Mouse (Mus musculus) lung, embryonic 14.5 days (tissue): ENCODE data around the gene Herc2. TPM values are rescaled to one million over a fixed set of nuclear protein-coding genes. Genes with fewer than 3 reads are reported as not detected.

Source experiments
- ATAC-seq: fragments of 200-750 bp; cut with Nextera tagmentation; 2 replicates; pipeline ENCODE4 v1.8.0; 2017; ENCODE audit warnings: mild to moderate bottlenecking, moderate TSS enrichment, moderate library complexity; ENCODE audit not compliant: insufficient read depth
- DNase-seq: peaks from one replicate; pipeline ENCODE4 v3.0.0-alpha.2; 2015
- H3K27ac ChIP-seq: fragments of 300-500 bp; sonication (generic); 2 replicates; pipeline ENCODE4 v1.5.1; 2014; ENCODE audit warnings: low read depth, mild to moderate bottlenecking, moderate library complexity
- H3K27me3 ChIP-seq: fragments of 300-500 bp; sonication (generic); 2 replicates; pipeline ENCODE4 v1.6.1; 2014; ENCODE audit warnings: low read length, control low read depth; ENCODE audit not compliant: insufficient read depth
- H3K36me3 ChIP-seq: fragments of 300-500 bp; sonication (generic); 2 replicates; pipeline ENCODE4 v1.6.1; 2014; ENCODE audit warnings: control low read depth; ENCODE audit not compliant: insufficient read depth
- H3K4me1 ChIP-seq: fragments of 300-500 bp; sonication (generic); 2 replicates; pipeline ENCODE4 v1.6.1; 2014; ENCODE audit warnings: antibody characterized with exemption, control low read depth; ENCODE audit not compliant: insufficient read depth
- H3K4me2 ChIP-seq: fragments of 300-500 bp; sonication (generic); 2 replicates; pipeline ENCODE4 v1.6.1; 2014; ENCODE audit warnings: mild to moderate bottlenecking
- H3K4me3 ChIP-seq: fragments of 300-500 bp; sonication (generic); 2 replicates; pipeline ENCODE4 v1.5.1; 2014; ENCODE audit warnings: low read depth, low read length
- H3K9ac ChIP-seq: fragments of 300-500 bp; sonication (generic); 2 replicates; pipeline ENCODE4 v1.6.1; 2014
- H3K9me3 ChIP-seq: fragments of 300-500 bp; sonication (generic); 2 replicates; pipeline ENCODE4 v1.6.1; 2016; ENCODE audit warnings: low read depth, low read length, control low read depth
- CTCF ChIP-seq: IDR thresholded peaks from 2 replicates; pipeline ENCODE4 v1.5.1; 2016; ENCODE audit warnings: antibody characterized with exemption, low read depth
- WGBS: fragments of 180-500 bp; shearing (Covaris S2); extraction: QIAGEN DNeasy Blood & Tissue Kit; methylation state at CpG from one replicate; pipeline ENCODE4 v1.1.7; 2014; 5-methylcytosine and 5-hydroxymethylcytosine counted together
- polyA plus RNA-seq: library from polyadenylated mRNA; unstranded; fragments of >200 nt; fragmentation: Nextera tagmentation; extraction: Ambion mirVana; gene quantifications from 2 replicates; pipeline ENCODE4 v1.2.1, GENCODE M21; 2014

The Herc2 gene
- polyA plus RNA-seq, 1 experiment from 2014 or later: 29.5 TPM

- Histone ChIP-seq H3K4me1 (no peaks in the 10 kb centered on the region), H3K4me3 (no peak overlapping the region), H3K9ac (no peak overlapping the region), H3K36me3 (no peaks in the 10 kb centered on the region), H3K4me2 (peak overlapping the region; percentile 78; the same call in 1 of the 2 replicates), H3K27ac (no peak overlapping the region), H3K27me3 (no peaks in the 10 kb centered on the region), H3K9me3 (no peaks in the 10 kb centered on the region)
- no peak for TF ChIP-seq CTCF
- 46% methylated on average over 3 of the region's 3 CpGs for WGBS
- DNase-seq: no peak
- no peak for ATAC-seq
Observed at GRCm38 (mm10) chr7:56017761-56018160, 32.2 kb upstream of the Herc2 start.

- H3K4me2 ChIP-seq: peak overlapping the region; percentile 78
- H3K4me3 ChIP-seq: peak overlapping the region; percentile 76
- H3K36me3 ChIP-seq: no peaks in the 10 kb centered on the region
- H3K27ac ChIP-seq: no peak overlapping the region; the same call in 1 of the 2 replicates
- no peaks in the 10 kb centered on the region for H3K9me3 ChIP-seq
- peak overlapping the region; percentile 79 for H3K9ac ChIP-seq
- H3K27me3 ChIP-seq: no peaks in the 10 kb centered on the region
- peak; percentile 29 for ATAC-seq
- no peak for TF ChIP-seq CTCF
- H3K4me1 ChIP-seq: no peaks in the 10 kb centered on the region
- WGBS: 31% methylated on average over 7 of the region's 7 CpGs
- DNase-seq: peak; percentile 20
Observed at GRCm38 (mm10) chr7:56018446-56018971, 31.5 kb upstream of the Herc2 start.

- H3K4me3 ChIP-seq: peak overlapping the region; percentile 76
- peak overlapping the region; percentile 78 for H3K4me2 ChIP-seq
- ATAC-seq (peak; percentile 96), DNase-seq (peak; percentile 89)
- peak overlapping the region; percentile 73 for H3K27ac ChIP-seq
- no peaks in the 10 kb centered on the region for H3K9me3 ChIP-seq
- H3K9ac ChIP-seq: peak overlapping the region; percentile 79
- no peaks in the 10 kb centered on the region for H3K36me3 ChIP-seq
- no peaks in the 10 kb centered on the region for H3K4me1 ChIP-seq
- no peaks in the 10 kb centered on the region for H3K27me3 ChIP-seq
- WGBS: under 1% methylated on average over 69 of the region's 71 CpGs
- no peak for TF ChIP-seq CTCF
Observed at GRCm38 (mm10) chr7:56018972-56019929, 30.7 kb upstream of the Herc2 start.

GRCm38 (mm10) chr7:56019930-56020253, 30.1 kb upstream of the Herc2 start, which contains the start of gene Nipa1:
Gene Nipa1, minus strand, starts transcription at chr7:56019954.
- Histone ChIP-seq H3K27me3 (no peaks in the 10 kb centered on the region), H3K27ac (peak within 1 kb of the TSS; percentile 73), H3K9me3 (no peaks in the 10 kb centered on the region), H3K9ac (peak within 1 kb of the TSS; percentile 79), H3K36me3 (no peaks in the 10 kb centered on the region), H3K4me3 (peak within 1 kb of the TSS; percentile 76), H3K4me1 (no peaks in the 10 kb centered on the region), H3K4me2 (peak within 1 kb of the TSS; percentile 78)
- TF ChIP-seq CTCF: no peak
- DNase-seq: no peak
- no peak for ATAC-seq
- 41% methylated on average over 3 of the region's 3 CpGs for WGBS

- ATAC-seq: no peak
- DNase-seq: no peak
- Histone ChIP-seq H3K27me3 (no peaks in the 10 kb centered on the region), H3K9ac (no peak overlapping the region), H3K36me3 (no peaks in the 10 kb centered on the region), H3K4me1 (no peaks in the 10 kb centered on the region), H3K4me3 (no peak overlapping the region), H3K27ac (no peak overlapping the region), H3K9me3 (no peaks in the 10 kb centered on the region), H3K4me2 (no peak overlapping the region)
- TF ChIP-seq CTCF: no peak
- WGBS: 86% methylated on average over 3 of the region's 3 CpGs
Observed at GRCm38 (mm10) chr7:56023586-56023985, 26.4 kb upstream of the Herc2 start.

GRCm38 (mm10) chr7:56042353-56042752, 7.6 kb upstream of the Herc2 start:
- Histone ChIP-seq H3K4me2 (no peak overlapping the region), H3K27ac (no peak overlapping the region), H3K9me3 (no peaks in the 10 kb centered on the region), H3K36me3 (no peaks in the 10 kb centered on the region), H3K4me1 (no peaks in the 10 kb centered on the region), H3K4me3 (no peak overlapping the region), H3K27me3 (no peaks in the 10 kb centered on the region), H3K9ac (no peak overlapping the region)
- TF ChIP-seq CTCF: peak; percentile 80
- WGBS: 13% methylated on average over 5 of the region's 5 CpGs
- DNase-seq: peak; percentile 82
- no peak for ATAC-seq

- H3K27ac ChIP-seq: no peak overlapping the region
- H3K9ac ChIP-seq: no peak overlapping the region
- H3K9me3 ChIP-seq: no peaks in the 10 kb centered on the region
- H3K4me2 ChIP-seq: no peak overlapping the region
- WGBS: 59% methylated on average over 4 of the region's 4 CpGs
- H3K36me3 ChIP-seq: no peaks in the 10 kb centered on the region
- ATAC-seq (no peak), DNase-seq (no peak)
- H3K27me3 ChIP-seq: no peaks in the 10 kb centered on the region
- TF ChIP-seq CTCF: no peak
- no peak overlapping the region for H3K4me3 ChIP-seq
- no peaks in the 10 kb centered on the region for H3K4me1 ChIP-seq
Observed at GRCm38 (mm10) chr7:56043577-56044266, 6.3 kb upstream of the Herc2 start.
